Mouse (Mus musculus) B cell, adult 2 months (primary cell): ENCODE results near the gene Tnfrsf9.
A peak's percentile ranks its signal among the peaks of the same experiment; 100 is the strongest.
"Not testable (repeated sequence)": the region's sequence is repeated elsewhere in the genome, so short reads cannot be mapped to it uniquely, and the experiment has no call there.

ENCODE experiments used
- DNase-seq, 2 experiments: peaks; one replicate each; pipeline ENCODE4 v3.0.0; 2022

Tnfrsf9 gene

DNA sequence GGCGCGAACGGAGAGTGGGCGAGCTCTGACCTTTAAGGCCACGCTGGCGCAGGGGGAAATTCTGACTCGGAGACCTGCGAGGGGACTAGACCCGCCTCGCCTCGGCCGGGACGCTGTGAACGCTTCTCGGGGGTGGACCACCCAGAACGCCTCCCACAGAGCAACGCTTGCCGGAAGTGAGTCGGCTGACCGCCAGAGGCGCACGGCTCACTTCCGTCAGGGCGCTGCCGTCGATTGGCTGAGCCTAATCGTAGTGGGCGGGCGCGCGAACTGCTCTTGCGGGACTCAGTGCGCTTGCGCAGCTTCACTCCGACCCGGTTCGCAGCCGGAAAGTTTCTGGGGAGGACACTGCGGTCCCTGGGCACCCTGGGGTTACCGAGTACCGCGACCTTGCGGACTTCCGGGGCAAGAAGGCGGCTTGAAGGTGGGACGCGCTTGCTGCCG lies at the start of gene Tnfrsf9, which contains the start of gene Park7:
Gene Tnfrsf9, plus strand, starts transcription at position 273 of the 444 bp plus-strand sequence.
Gene Park7, minus strand, starts transcription at position 148 of the 444 bp plus-strand sequence.
- DNase-seq: peak; percentile 92

DNA sequence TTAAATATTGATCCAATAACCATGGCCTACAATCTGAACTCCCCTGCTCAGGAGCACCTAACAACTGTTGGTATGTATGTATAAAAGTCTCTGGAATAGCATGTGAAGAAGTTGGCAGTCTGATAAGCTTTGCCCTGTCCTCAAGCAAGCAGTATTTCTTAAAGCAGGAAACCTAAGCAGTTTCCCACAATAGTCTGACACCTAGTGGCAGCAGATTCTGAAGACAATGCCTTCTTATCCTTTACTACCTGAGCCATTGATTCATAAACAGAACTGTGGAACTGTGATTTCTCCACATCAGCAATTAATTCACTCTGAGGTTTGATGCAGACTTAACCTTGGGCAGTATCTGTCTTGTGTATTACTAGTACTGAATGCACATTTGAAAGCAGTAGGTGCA lies 49.0 kb upstream of the Tnfrsf9 start:
- no peak for DNase-seq

GRCm38 (mm10) chr4:150866069-150866468 lies 48.3 kb upstream of the Tnfrsf9 start:
- no peak for DNase-seq

DNA sequence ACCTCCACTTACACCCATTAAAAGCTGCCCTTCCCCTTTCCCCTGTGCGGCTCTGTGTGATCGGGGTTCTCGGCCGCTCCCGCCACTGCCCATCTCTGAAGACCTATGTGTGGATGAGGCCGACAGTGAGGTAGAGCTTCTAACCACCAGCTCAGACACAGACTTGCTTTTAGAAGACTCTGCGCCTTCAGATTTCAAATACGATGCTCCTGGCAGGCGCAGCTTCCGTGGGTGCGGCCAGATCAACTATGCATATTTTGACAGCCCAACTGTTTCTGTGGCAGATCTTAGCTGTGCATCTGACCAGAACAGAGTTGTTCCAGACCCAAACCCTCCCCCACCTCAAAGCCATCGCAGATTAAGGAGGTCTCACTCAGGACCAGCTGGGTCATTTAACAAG lies 47.9 kb upstream of the Tnfrsf9 start:
- DNase-seq: no peak

DNA sequence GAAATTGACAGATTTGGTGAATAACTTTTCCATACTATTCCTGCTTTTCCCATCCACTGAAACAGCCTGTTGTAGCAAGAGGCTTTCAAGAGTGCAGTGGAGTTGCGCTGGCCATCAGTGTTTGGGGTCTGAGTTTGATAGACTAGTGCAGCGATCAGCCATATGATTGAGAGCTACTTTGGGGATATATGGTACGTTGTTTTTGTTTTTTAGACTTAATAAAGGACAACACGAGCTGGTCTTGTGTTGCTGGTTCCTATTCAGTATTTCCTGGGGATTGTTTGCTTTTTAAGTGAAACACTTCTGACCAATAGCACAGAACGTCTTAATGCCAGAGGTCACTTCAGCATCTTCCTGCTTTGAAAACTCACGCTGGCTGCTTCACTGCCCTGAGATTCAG lies 46.2 kb upstream of the Tnfrsf9 start:
- no peak for DNase-seq

- DNase-seq: no peak
These were observed 45.5 kb upstream of the Tnfrsf9 start for GRCm38 (mm10) chr4:150868859-150869258.

DNA sequence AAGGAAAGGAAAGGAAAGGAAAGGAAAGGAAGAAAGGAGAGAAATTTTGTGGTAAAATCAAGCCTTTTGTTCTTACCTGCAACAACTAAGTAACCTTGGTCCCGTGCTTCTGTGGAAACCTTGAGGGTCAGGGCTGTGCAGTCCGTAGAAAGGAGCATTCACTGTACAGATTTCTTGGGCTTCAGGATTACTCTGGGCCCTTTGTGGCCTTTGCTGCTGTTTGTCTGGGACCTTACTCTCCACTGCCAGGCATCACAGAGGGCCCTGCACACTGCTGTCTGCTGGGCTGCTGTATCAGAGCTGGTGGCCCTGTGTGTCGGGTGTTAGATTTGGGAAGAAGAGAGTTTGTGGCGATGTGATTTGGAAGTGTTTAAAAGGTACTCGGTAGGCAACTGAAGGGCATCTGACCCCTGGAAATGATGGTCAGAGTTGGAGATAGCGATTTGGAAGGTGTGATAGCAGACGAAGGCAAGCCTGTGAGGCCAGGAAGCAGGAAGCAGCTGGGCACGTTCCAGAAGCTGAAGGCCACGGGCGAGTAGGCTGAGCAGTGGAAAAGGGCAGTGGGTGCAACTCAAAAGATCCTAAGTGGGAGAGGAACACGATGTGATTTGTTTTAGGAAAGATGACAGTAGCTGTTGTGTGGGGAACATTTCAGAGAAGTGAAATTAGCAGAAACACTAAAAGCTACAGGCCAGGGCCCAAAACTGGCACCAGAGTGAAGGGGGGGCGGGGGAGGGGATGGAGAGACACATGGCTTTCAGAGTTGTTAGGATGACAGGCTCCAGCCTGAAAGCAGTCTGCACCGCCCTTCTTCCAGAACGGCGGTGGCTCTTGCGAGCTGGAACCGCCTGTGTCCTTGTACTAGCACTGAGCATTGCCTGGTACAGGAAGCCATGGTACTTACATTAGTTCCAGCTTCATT lies 44.8 kb upstream of the Tnfrsf9 start:
- DNase-seq: no peak

DNA sequence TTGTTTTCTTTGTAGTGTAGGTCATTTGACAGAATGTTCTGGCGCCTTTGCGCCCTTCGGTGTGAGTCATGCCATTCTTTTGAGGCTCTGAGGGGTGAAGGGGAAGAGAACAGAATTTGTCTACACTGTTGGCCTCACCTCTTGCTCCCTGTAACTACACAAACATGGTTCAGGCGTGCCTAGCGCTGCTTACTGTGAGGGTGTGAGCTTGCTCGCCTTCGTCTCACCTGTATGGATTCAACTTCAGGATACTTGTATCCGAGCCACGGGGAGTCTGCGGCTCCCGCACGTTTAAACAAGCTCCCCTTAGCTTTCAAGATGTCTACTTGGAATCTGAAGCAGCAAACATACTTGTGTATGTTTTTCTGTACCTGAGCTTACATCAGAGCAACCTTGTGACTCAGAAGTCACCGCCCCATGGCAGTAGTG lies 43.4 kb upstream of the Tnfrsf9 start:
- DNase-seq: no peak

DNA sequence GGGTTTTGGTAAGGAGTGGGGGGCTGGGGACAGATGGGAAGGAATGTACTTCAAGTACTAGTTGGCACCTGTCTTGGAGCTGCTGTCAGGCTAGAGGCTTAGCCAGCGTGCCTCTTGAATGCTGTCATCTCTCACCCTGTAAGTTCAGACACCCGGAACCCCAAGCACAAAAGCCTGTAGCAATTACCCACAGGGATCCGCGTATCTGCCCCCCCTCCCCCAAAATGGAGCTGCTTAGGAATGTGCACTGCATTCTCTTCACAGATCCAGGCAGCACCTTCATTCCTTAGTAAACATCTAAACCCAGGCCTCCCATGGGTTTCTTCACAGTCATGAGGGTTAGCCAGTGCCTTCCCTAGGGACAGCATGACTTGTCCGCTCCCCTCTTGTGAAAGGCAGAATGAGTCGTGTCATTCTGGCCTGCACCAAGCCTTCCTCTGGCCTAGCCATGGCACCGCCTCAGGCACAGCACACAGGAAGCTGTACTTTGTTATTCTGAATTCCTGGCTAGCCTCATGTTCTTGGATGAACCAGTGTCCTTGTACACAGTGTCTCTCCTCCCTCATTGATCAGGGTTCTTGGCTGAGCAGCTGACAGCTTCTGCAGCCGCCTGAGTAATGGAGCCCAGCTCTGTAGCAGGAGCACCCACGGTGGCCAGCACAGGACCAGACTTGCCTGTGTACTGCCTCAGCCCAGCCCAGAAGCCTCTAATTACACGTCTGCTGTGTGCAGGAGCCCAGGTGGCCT lies 42.8 kb upstream of the Tnfrsf9 start:
- no peak for DNase-seq

DNA sequence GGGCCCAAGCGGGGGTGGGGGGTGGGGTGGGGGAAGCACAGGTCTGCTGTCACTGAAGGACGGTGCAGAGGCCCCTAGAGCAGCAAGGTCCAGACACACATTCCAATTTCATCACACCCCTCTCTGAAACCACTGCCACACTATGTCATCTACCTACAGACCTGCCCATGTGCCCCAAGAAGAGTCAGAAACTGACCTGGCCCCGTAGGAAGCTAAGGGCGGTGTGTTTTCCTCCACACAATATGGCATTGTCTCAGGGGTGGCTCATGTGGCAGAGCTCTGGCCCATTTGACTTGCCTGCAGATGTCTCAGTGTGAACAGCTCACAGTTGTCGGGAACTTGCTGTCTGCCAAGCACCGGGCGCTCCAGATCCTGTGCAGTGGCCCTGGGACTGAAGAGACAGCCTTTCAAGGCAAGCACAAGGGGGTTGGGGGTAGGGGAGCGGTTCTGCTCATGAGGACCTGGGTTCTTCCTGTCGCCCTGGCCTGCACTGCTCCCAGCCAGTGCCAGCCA lies 42.2 kb upstream of the Tnfrsf9 start:
- no peak for DNase-seq

DNA sequence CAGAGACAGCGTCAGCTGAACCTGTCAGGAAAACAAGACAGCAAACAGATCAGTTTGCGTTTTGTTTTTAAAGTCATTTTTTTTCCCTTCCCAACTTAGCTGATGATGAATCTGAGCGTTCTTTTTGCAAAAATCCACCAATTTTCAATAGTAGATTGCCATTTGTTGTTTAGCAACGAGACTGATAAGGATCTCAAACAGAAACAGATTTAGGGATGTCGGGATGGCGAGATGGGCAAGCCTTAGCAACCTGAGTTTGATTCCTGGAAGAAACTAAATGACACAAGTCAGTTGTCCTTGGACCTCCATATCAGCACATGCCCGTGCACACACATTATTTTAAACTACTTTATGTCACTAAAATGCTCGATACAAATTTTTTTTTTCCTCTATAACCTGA lies 41.7 kb upstream of the Tnfrsf9 start:
- no peak for DNase-seq

GRCm38 (mm10) chr4:150874416-150874815 lies 39.9 kb upstream of the Tnfrsf9 start:
- not testable (repeated sequence) for DNase-seq

GRCm38 (mm10) chr4:150875393-150875792 lies 39.0 kb upstream of the Tnfrsf9 start:
- DNase-seq: no peak

DNA sequence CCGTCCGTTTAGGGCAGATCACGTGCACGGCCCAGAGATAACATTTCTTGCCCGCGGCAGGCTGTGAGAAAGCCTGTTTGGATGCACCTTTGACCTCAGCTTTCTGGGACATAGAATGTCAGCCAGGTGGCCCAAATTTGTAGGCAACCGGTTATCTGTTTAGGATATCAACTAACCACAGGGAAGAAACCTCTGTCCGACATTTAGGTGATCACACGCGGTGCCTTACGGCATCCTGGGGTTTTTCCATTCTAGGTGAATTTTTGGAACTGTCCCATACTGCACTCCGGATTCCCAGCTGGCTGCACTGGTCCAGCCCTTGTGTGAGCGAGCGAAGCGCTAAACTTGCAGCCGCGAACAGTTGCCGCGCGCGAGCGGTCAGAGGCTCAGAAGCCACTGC lies 34.7 kb upstream of the Tnfrsf9 start:
- DNase-seq: no peak

- DNase-seq: no peak
These were observed 34.0 kb upstream of the Tnfrsf9 start for GRCm38 (mm10) chr4:150880364-150880763.

GRCm38 (mm10) chr4:150882632-150883031 lies 31.7 kb upstream of the Tnfrsf9 start:
- no peak for DNase-seq

DNA sequence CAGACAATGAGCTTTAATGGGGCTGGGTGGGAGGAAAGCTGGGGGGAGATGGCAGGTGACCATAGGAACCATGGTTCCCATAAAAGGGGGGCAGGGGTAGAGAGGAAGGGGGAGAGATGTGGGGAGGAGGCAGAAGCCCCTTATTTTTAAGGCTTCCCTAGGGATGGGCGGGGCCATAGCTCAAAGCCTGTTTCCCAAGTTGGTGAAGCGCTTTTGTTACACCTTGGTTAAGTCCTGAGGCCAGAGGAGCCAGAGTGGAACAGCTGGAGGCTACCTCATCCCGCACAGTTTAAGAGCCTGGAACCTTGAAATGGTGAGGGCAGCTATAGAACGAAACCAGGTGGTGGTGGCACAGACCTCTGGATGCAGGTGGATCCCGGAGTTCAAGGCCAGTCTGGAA lies 26.5 kb upstream of the Tnfrsf9 start:
- DNase-seq: no peak

- DNase-seq: no peak
These were observed 25.9 kb upstream of the Tnfrsf9 start for GRCm38 (mm10) chr4:150888492-150888891.

DNA sequence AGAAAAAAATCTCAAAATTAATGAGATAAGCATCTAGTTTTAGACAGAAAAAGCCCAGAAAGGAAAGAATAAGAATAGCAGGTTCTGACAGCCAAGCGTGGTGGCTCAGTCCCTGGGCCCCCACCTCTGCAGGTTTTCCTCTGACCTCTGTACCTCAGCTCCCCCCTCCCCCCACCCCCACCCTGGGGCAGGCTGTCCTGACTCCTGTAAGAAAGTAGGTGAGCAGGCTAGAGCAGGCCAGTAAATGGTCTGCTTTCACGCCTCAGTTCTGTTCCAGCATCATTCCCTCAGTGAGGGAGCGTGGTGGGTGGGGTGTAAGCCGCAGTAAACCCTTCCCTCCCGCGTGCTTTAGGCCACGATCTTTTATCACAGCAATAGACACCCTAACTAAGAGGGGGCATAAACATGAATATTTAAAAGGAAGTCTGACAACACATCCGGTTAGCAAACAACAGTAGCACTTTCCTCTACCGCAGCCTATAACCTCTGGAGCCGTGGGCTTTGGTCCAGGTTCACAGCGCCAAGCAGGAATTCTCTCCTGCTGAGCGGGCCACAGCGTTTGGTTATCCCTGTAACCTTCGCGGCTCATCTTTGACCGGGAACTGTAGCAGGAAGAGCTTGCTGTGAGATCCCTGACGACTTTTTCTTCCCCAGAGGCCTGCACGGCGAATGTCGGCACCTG lies 24.9 kb upstream of the Tnfrsf9 start:
- DNase-seq: no peak

DNA sequence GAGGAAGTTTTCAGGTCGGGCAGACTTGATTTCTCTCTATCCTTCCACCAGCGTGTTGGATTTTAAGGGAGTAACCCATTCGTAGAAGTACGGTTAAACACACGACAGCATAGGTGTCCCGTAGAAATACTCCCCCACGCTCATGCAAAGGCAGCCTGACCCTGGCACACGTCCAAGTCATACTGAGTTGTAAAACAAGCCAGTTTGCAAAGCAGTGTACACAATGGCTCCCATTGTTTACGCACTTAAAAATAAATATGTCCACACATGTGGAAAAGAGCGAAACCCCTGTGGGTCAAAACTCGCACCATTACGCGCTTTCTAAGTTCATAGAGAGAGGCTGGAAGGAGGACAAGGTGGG lies 24.4 kb upstream of the Tnfrsf9 start:
- DNase-seq: no peak

DNA sequence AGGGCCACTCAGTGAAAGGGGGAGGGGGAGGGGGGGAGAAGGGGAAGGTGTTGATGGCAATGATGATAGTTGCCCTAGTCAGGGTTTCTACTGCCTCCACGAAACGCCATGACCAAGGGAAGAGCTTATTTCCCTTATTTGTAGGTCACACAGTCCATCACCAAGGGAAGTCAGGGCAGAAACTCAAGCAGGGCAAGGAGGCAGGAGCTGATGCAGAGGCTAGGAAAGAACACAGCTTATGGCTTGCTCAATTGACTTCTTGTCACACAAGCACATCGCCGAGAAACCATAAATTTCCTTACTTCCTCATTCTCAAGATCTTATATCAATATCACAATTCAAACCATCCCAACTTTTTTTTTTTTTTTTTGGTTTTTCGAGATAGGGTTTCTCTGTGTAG lies 23.1 kb upstream of the Tnfrsf9 start:
- no peak for DNase-seq

DNA sequence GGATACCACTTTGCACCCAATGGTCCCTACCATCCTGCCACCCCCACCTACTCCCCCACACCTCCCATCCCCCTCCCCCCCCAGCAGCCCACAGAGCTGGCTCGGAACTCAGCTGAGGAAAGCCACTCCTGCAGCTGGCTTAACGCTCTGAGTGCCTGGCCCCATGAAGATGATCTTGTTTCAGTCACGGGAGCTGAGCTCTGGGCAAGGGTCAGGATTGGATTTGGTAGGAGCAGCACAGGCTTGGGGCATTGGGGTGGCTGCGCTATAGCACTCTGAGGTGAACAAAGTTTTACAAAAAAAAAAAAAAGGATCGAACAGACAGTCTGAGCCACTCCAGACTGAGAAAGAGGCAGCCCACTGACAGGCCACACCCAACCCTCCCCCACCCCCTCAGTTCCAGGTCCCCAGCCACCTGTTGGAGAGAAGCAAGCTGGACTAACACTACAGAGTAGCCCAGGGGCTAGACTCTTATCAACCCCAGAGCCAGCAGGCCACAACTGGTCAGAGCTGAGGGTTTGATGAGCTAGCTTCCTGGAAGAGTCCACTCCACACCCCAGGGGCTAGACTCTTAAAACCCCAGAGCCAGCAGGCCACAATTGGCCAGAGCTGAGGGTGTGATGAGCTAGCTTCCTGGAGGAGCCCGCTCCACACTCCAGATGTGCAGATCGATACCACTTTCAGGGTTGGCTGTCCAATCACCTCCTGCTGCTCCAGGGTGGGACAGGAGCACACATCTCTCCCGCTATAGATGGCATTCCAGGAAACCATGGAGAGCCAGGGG lies 19.5 kb upstream of the Tnfrsf9 start:
- DNase-seq: no peak
